Mouse (Mus musculus): ENCODE measurements around the gene Rab21.

Rab21 gene

DNA sequence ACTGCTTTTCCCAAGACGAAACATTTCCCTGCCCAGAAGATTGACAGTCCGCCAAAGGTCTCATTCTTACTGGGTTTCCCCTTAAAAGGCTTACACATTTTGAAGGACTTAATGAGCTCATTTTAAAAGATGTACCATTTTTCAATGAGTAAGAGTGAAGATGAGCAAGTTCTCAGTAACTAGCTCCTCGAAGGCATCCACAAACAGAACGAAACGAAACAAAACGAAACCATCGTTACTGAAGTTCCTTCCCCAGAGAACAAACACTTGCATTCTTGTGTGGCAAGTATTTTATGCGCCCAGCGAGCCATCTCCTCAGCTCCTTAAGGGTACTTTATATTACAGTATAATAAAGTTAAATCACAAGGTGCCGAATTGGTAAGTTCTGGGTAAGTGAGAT, 34.0 kb downstream of the Rab21 start:
- DNase-seq (ENCODE audit: low spot score) = no peak

GRCm38 (mm10) chr10:115271649-115272048, 43.7 kb downstream of the Rab21 start:
- no peak for DNase-seq (ENCODE audit: low spot score)

DNA sequence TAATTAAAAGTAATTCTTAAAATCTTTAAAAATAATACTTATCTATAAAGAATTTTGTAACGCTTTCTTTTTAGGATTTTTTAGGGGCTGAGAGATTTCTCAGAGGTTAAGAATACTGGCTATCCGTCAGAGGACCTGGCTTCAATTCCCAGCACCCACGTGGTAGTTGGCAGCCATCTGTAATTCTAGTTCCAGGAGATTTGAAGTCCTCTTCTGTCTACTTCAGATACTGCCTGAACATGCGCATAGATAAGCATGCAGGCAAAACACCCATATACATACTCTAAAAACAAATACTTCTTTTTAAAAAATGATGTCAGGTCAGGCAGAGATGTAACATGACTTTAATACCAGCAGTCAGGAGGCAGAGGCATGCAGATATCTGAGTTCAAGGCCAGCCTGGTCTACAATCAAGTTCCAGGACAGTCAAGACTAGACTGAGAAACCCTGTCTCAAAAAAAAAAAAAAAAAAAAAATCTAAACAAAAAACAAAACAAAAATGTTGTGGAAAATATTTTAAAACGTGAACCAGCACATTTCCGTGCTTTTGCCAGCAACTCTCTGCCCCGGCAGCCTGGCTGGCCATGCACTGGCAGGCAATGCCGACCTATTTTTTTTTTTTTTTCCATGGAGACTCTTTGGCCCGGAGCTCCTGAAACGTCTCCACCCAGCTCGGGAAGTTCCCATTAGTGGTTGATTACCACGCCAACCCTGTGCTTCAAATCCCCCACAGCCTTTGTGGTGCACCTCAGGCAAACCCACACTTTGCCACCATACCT, 44.6 kb downstream of the Rab21 start:
- no peak for DNase-seq (ENCODE audit: low spot score)

GRCm38 (mm10) chr10:115262926-115263562, 52.4 kb downstream of the Rab21 start:
- no peak for DNase-seq (ENCODE audit: low spot score)

- no peak for DNase-seq (ENCODE audit: low spot score)
These were observed 53.1 kb downstream of the Rab21 start for GRCm38 (mm10) chr10:115262261-115262660.

GRCm38 (mm10) chr10:115261428-115261827, 54.0 kb downstream of the Rab21 start:
- no peak for DNase-seq (ENCODE audit: low spot score)

GRCm38 (mm10) chr10:115256162-115256561, 59.2 kb downstream of the Rab21 start:
- DNase-seq (ENCODE audit: low spot score) = no peak

DNA sequence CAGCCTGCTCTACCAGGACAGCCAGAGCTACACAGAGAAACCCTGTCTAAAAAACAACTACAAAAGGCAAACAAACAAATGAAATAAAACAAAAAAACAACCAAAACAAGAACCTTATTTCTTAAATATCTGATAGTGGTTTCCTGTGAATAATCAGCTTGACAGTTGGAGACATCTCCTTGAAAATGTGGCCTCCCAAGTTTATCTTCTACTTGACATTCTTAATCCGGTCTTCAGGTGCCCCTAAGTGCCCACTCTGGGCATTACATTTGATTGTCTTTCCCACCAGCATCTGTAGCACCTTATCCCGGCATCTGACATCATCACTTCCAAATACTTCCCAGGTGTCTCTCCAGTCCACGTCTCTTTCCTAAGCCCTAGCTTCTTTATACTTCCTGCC, 61.9 kb downstream of the Rab21 start:
- DNase-seq (ENCODE audit: low spot score) = no peak

DNA sequence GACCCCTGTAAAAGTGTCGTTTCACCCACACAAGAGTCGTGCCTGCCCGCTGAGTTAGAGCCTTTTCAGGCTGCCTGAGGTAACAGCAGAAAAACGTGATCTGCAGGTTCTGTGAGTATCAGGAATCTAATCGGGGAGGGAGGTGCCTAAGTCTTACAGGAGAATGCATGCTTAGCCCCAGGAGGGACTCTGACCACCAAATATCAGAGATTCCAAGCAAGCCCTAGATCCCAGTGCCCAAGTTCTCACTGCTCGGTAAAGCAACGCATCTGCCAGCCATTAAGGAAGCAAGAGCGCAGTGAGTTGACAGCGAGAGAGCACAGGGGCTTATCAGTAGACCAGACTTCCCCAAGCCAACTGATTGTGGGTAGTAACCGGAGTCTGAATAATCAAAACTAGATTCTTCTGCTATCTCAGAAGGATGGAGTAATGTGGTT, 63.1 kb downstream of the Rab21 start:
- DNase-seq (ENCODE audit: low spot score) = no peak

DNA sequence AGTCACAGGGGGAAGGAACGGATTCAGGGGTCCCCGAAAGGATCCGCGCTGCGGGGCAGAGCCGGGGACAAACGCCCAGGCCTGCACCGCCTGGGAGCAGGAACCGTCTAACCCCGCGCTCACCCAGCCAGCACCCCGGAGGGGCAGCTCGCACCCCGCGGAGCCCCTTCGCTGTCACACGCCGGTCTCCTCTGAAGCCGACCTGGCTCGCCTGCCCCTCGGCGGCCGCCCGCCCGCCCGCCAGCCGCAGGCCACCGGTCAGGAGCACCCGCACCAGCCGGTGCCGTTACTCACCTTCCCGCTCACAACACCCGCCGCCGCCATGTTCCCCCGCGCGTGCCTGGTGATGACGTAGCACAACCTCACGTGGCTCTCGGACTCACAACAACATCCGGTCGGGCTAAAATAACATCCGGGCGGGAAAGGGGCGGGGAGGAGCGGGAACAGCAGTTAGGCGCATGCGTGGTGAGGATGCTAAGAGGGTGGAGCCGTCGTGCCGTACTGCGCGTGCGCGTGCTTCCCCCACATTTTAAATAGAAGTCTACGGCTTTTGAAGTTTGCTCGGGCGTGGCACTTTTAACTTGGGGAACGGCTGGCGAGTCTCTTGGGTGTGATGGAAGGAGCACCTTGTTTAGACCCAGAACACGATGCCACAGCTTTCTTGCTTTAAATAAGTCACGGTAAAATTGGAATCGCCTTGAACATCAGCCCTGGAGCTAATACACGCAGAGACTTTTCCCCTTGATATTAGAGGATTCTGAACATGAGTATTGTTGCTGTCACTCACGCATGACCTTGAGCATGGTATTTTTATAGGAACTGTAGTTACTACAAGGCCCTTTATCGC, 64.1 kb downstream of the Rab21 start, which contains the start of gene Tbc1d15:
TSS of gene Tbc1d15 (minus strand) at position 380 of the 847 bp plus-strand sequence.
- peak; percentile 98 for DNase-seq (ENCODE audit: low spot score)

DNA sequence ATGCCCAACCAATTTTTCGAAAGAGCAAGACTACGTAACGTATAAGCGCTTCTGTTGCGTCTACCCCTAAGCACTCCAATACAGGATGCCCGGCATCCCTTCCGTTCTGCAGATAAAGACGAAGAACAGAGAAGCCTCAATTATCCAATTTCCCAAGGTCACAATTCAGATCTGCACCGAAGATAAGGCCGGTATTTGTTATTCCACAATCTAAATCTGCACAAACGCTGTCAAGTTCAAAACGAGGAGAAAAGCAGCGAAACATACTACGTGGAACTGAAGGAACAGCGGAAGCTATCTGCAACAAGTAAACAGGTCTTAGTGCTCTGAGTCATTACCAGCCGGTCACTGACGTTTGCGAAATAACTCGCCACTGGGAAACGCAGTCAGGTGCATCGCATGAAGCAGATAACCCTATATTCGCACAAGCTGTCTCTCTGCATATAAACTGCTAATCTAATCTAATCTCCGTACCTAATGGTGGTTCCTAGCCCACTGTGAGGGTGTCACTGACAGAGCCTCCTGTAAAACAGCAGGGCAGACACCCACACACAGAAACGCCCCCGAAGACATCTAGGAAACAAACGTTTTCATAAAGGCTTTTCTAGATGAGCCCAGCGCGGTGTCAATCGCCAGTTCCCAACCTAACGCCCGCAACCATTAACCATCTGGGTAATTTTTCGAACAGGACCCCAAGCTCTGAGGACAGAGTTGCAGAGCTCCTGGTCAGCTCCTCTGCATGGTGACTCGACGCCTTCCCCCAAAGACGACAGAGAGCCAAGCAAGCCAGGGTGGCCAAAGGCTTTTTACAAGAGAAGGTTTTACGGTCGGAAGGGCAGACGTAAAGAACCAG, 64.9 kb downstream of the Rab21 start:
- no peak for DNase-seq (ENCODE audit: low spot score)

- no peak for DNase-seq (ENCODE audit: low spot score)
These were observed 67.4 kb downstream of the Rab21 start for GRCm38 (mm10) chr10:115248041-115248440.

DNA sequence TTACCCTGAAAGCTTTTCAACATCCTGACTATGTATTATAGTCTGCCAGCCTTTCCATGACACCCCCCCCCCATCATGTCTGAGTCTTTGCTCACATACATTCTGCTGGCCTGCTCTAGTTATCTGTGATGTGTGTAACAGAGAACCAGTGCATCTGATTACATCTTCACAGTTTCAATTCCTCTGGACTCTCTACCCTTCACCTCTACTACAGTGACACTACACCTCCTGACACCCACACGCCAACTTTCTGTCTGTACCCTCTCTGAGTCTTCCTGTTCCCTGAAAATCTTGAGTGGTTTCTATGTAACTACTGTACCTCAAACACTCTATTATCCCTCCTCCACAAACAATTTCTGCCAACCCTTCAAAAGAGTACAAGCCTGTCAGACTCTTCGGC, 69.9 kb downstream of the Rab21 start:
- no peak for DNase-seq (ENCODE audit: low spot score)

GRCm38 (mm10) chr10:115241082-115241595, 74.3 kb downstream of the Rab21 start:
- no peak for DNase-seq (ENCODE audit: low spot score)

GRCm38 (mm10) chr10:115237931-115238330, 77.5 kb downstream of the Rab21 start:
- no peak for DNase-seq (ENCODE audit: low spot score)

All from testis, postnatal 10 days (tissue).